Mouse (Mus musculus) liver, adult 2 months (tissue): ENCODE results near the gene Myo18b. TPM values are rescaled to one million over a fixed set of nuclear protein-coding genes. Genes with fewer than 3 reads are reported as not detected.

ENCODE experiments used
- DNase-seq: peaks from one replicate; pipeline ENCODE4 v3.0.0-alpha.2; 2011; ENCODE audit warnings: low read depth, low spot score; ENCODE audit errors: extremely low read depth
- H3K27ac ChIP-seq: fragments of 200-500 bp; replicated peaks from 2 replicates; pipeline ENCODE4 v1.5.1; 2012; ENCODE audit warnings: low read depth, mild to moderate bottlenecking, control low read depth, inconsistent platforms, low read length; ENCODE audit not compliant: insufficient read depth
- H3K27me3 ChIP-seq: fragments of 200-500 bp; 2 replicates; pipeline ENCODE4 v1.6.1; 2012; ENCODE audit warnings: mild to moderate bottlenecking, moderate library complexity, low read length, inconsistent platforms; ENCODE audit not compliant: control insufficient read depth, insufficient read depth
- H3K36me3 ChIP-seq: fragments of 200-500 bp; 2 replicates; pipeline ENCODE4 v1.6.1; 2012; ENCODE audit warnings: low read length, inconsistent platforms; ENCODE audit not compliant: control insufficient read depth, insufficient read depth
- H3K4me1 ChIP-seq: fragments of 200-500 bp; 2 replicates; pipeline ENCODE4 v1.6.1; 2011; ENCODE audit warnings: low read length; ENCODE audit not compliant: control insufficient read depth, insufficient read depth
- H3K4me3 ChIP-seq: fragments of 200-500 bp; 2 replicates; pipeline ENCODE4 v1.5.1; 2011; ENCODE audit warnings: low read depth, mild to moderate bottlenecking, control low read depth, low read length, moderate library complexity; ENCODE audit not compliant: insufficient read depth
- H3K79me2 ChIP-seq: fragments of 200-500 bp; 2 replicates; pipeline ENCODE4 v1.6.1; 2012; ENCODE audit warnings: inconsistent platforms, mild to moderate bottlenecking, low read length, moderate library complexity; ENCODE audit not compliant: control insufficient read depth, insufficient read depth
- H3K9ac ChIP-seq: fragments of 200-500 bp; 2 replicates; pipeline ENCODE4 v1.6.1; 2012; ENCODE audit warnings: low read depth, mild to moderate bottlenecking, control low read depth, inconsistent platforms, low read length
- CTCF ChIP-seq: fragments of 200-500 bp; IDR thresholded peaks from 2 replicates; pipeline ENCODE4 v1.5.1; 2011; ENCODE audit warnings: low read depth, low read length, control low read depth
- POLR2A ChIP-seq: fragments of 200-500 bp; IDR thresholded peaks from 2 replicates; pipeline ENCODE4 v1.6.1; 2011; ENCODE audit warnings: low read length, control low read depth; ENCODE audit not compliant: insufficient read depth; ENCODE audit errors: extremely low read depth
- WGBS: fragments of 180-500 bp; shearing (Covaris S2); methylation state at CpG from one replicate; pipeline ENCODE4 v1.1.7; 2018; 5-methylcytosine and 5-hydroxymethylcytosine counted together
- polyA plus RNA-seq: library from polyadenylated mRNA; depleted of rRNA; stranded (reverse); fragments of >200 nt; gene quantifications from 2 replicates; pipeline ENCODE4 v1.2.3, GENCODE M21; 2012
- total RNA-seq: library from RNA; depleted of rRNA; stranded (reverse); fragments of >200 nt; gene quantifications from 2 replicates; pipeline ENCODE4 v1.2.3, GENCODE M21; 2014

The Myo18b gene
- total and polyA plus RNA-seq, 2 experiments = 0.04 to 0.28 TPM

- Histone ChIP-seq H3K79me2 (no peaks in the 10 kb centered on the region), H3K4me1 (no peaks in the 10 kb centered on the region), H3K9ac (no peak overlapping the region), H3K27me3 (peaks cover 3% of the 10 kb centered on the region; the same call in 1 of the 2 replicates), H3K4me3 (no peak overlapping the region), H3K27ac (no peak overlapping the region), H3K36me3 (no peaks in the 10 kb centered on the region)
- no peak for DNase-seq
- TF ChIP-seq CTCF (no peak), POLR2A (no peak)
- 3% methylated on average over 15 of the region's 15 CpGs for WGBS
Observed at GRCm38 (mm10) chr5:112655986-112656541, 240.1 kb downstream of the Myo18b start.

DNA sequence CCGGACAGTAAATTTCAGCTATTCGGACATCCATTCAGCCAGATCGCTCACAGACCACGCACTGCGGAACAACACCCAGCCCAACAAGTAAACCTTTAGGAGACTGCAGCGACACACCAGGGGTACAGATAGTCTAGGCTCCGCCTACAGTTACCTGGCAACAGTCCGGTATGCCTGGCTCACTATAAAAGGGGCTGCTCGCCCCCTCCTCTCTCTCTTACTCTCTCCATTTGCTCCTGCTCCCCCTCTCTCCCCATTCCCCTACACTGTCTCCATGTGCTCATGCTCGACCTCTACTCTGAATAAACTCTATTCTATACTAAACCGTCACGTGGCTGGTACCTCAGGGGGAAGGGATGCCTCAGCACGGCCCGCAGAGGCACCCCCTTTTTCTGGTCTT lies 240.6 kb downstream of the Myo18b start:
- H3K4me3 ChIP-seq = no peak overlapping the region
- H3K9ac ChIP-seq = no peak overlapping the region
- DNase-seq = no peak
- peaks cover 3% of the 10 kb centered on the region; the same call in 1 of the 2 replicates for H3K27me3 ChIP-seq
- H3K79me2 ChIP-seq = no peaks in the 10 kb centered on the region
- no peaks in the 10 kb centered on the region for H3K4me1 ChIP-seq
- TF ChIP-seq POLR2A (no peak), CTCF (no peak)
- H3K36me3 ChIP-seq = no peaks in the 10 kb centered on the region
- no peak overlapping the region for H3K27ac ChIP-seq
- WGBS = 5% methylated on average over 13 of the region's 14 CpGs

DNA sequence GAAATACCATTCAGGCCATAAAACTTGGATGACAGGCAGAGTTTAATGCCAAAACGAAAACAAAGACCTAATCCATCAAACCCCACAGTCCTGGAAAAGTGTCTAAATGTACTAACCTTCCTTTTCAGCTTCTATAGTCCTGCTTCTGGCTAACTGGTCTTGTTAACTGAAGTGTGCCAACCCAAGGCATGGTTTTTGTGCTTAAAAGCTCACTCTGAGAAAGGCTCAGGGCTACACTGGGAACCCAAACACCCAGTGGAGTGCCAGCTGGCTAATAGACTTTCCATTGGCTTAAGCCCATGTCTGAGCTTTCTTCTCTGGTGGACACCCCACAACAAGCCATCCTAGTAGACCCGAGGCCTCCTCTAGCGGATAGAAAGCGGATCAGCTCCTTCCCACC lies 244.1 kb downstream of the Myo18b start:
- no peak for DNase-seq
- Histone ChIP-seq H3K4me1 (no peaks in the 10 kb centered on the region), H3K36me3 (no peaks in the 10 kb centered on the region), H3K27ac (no peak overlapping the region), H3K79me2 (no peaks in the 10 kb centered on the region), H3K4me3 (no peak overlapping the region), H3K27me3 (peaks cover 3% of the 10 kb centered on the region; the same call in 1 of the 2 replicates), H3K9ac (no peak overlapping the region)
- no peak for TF ChIP-seq CTCF
- TF ChIP-seq POLR2A = no peak
- 75% methylated on average over 4 of the region's 4 CpGs for WGBS

- WGBS = 78% methylated on average over 6 of the region's 6 CpGs
- Histone ChIP-seq H3K27ac (no peak overlapping the region), H3K27me3 (no peaks in the 10 kb centered on the region), H3K4me3 (no peak overlapping the region), H3K4me1 (no peaks in the 10 kb centered on the region), H3K36me3 (no peaks in the 10 kb centered on the region), H3K79me2 (no peaks in the 10 kb centered on the region), H3K9ac (no peak overlapping the region)
- no peak for DNase-seq
- no peak for TF ChIP-seq POLR2A
- no peak for TF ChIP-seq CTCF
Observed at GRCm38 (mm10) chr5:112649164-112649702, 246.9 kb downstream of the Myo18b start.

DNA sequence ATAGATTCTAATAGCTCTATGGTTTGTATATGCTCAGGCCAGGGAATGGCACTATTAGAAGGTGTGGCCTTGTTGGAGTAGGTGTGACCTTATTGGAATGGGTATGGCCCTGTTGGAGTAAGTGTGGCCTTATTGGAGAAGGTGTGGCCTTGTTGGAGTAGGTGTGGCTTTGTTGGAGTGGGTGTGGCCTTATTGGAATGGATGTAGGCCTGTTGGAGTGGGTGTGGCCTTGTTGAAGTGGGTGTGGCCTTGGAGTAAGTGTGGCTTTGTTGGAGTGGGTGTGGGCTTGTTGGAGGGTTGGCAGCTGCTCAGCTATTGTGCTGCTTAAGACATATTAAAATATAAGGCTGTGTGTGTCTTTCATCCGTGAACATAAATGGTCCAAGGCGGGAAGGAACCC lies 249.3 kb downstream of the Myo18b start:
- TF ChIP-seq POLR2A (no peak), CTCF (no peak)
- H3K36me3 ChIP-seq = no peaks in the 10 kb centered on the region

GRCm38 (mm10) chr5:112645535-112645934 lies 250.6 kb downstream of the Myo18b start:
- no peak for DNase-seq
- Histone ChIP-seq H3K79me2 (no peaks in the 10 kb centered on the region), H3K27ac (no peak overlapping the region), H3K36me3 (no peaks in the 10 kb centered on the region), H3K4me3 (no peak overlapping the region), H3K27me3 (no peaks in the 10 kb centered on the region; the same call in 1 of the 2 replicates), H3K4me1 (no peaks in the 10 kb centered on the region), H3K9ac (no peak overlapping the region)
- TF ChIP-seq POLR2A = no peak
- TF ChIP-seq CTCF = no peak
- 92% methylated on average over 2 of the region's 2 CpGs for WGBS

More for the DNA sequence above, 249.3 kb downstream of the Myo18b start:
- Histone ChIP-seq H3K4me3 (no peak overlapping the region), H3K4me1 (no peaks in the 10 kb centered on the region), H3K27me3 (no peaks in the 10 kb centered on the region; the same call in 1 of the 2 replicates), H3K27ac (no peak overlapping the region), H3K9ac (no peak overlapping the region), H3K79me2 (no peaks in the 10 kb centered on the region)
- WGBS = 96% methylated on average over 2 of the region's 2 CpGs
- no peak for DNase-seq
